Mouse (Mus musculus): ENCODE results near the gene Yif1a. TPM values are rescaled to one million over a fixed set of nuclear protein-coding genes. Genes with fewer than 3 reads are reported as not detected.

Gene Yif1a
- total RNA-seq, 1 experiment: 84.4 TPM

DNA sequence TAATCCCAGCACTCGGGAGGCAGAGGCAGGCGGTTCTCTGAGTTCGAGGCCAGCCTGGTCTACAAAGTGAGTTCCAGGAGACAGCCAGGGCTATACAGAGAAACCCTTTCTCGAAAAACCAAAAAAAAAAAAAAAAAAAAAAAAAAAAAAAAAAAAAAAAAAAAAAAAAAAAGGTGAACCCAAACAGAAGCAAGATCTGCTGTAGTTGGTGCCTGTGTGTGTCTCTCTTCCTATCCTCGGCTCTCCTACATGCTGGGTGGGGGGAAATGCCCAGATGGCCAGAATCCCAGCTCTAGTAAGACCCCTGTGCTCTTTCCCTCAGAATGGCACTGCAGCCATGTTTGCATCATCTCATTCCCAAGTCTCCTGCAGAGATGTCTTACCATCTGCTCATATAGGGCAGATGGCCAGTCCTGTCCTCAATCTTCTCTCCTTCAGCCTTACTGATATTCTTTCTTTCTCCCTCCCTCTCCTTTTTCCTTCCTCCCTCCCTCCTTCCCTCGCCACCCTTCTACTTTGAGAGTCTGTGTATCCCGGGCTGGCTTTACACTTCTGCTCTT lies 35.8 kb downstream of the Yif1a start:
- TF ChIP-seq ZNF384 (IDR thresholded peaks at IDR 0.05; ENCODE audit: low read depth, low read length) (peak; percentile 89), ZC3H11A (IDR thresholded peaks at IDR 0.05; ENCODE audit: borderline replicate concordance, low read depth, low read length) (no peak)
- H3K27ac ChIP-seq (ENCODE audit: insufficient read depth, low read depth, low read length, poor library complexity, severe bottlenecking): no peak overlapping the region
- H3K9me3 ChIP-seq (ENCODE audit: control insufficient read depth, insufficient read depth, low read depth, low read length): no peaks in the 10 kb centered on the region
- no peak for DNase-seq (ENCODE audit: low read depth, low spot score)
- H3K4me1 ChIP-seq (ENCODE audit: control insufficient read depth in 2 of 2, insufficient read depth in 2 of 2, low read length in 2 of 2, poor library complexity in 1 of 2): no peaks in the 10 kb centered on the region
- no peaks in the 10 kb centered on the region for H3K36me3 ChIP-seq (ENCODE audit: control insufficient read depth, insufficient read depth, low read length, poor library complexity, severe bottlenecking)
- H3K4me3 ChIP-seq (ENCODE audit: insufficient read depth in 1 of 2, low read depth in 1 of 2, low read length in 2 of 2, poor library complexity in 1 of 2, severe bottlenecking in 1 of 2): no peak overlapping the region
- no peak overlapping the region for H3K9ac ChIP-seq (ENCODE audit: insufficient read depth, low read depth, low read length, poor library complexity, severe bottlenecking)
- in situ Hi-C loops (cut with MboI; ENCODE audit: low sequenced_read_pairs in 2 of 2, unreplicated experiment in 2 of 2): no loop called here

DNA sequence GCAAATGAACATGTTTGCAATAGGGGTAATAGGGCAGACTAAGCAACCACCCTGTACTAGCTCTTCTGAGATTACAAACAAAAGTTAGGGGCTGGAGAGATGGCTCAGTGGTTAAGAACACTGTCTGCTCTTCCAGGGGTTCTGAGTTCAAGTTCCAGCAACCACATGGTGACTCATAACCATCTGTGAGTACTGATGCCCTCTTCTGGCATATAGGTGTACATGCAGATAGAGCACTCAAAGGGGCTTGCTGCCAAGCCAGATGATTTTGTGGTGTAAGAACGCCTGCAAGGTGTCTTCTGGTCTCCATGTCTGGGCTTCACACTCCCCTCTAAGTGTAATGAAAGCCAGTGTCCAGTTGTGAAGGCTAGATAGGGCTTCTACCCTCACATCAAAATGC lies 41.4 kb downstream of the Yif1a start:
- no peak for DNase-seq (ENCODE audit: low read depth, low spot score)
- H3K36me3 ChIP-seq (ENCODE audit: control insufficient read depth, insufficient read depth, low read length, poor library complexity, severe bottlenecking): no peaks in the 10 kb centered on the region; the same call in 1 of the 2 replicates
- H3K9ac ChIP-seq (ENCODE audit: insufficient read depth, low read depth, low read length, poor library complexity, severe bottlenecking): no peak overlapping the region
- H3K27ac ChIP-seq (ENCODE audit: insufficient read depth, low read depth, low read length, poor library complexity, severe bottlenecking): no peak overlapping the region
- no peak overlapping the region for H3K4me3 ChIP-seq (ENCODE audit: insufficient read depth in 1 of 2, low read depth in 1 of 2, low read length in 2 of 2, poor library complexity in 1 of 2, severe bottlenecking in 1 of 2)
- H3K9me3 ChIP-seq (ENCODE audit: control insufficient read depth, insufficient read depth, low read depth, low read length): no peaks in the 10 kb centered on the region
- H3K4me1 ChIP-seq (ENCODE audit: control insufficient read depth in 2 of 2, insufficient read depth in 2 of 2, low read length in 2 of 2, poor library complexity in 1 of 2): no peaks in the 10 kb centered on the region
- no peak for TF ChIP-seq ZNF384 (IDR thresholded peaks at IDR 0.05; ENCODE audit: low read depth, low read length)
- no peak for TF ChIP-seq MAFK (IDR thresholded peaks at IDR 0.05; ENCODE audit: insufficient read depth, low read depth, low read length)
- TF ChIP-seq ZC3H11A (IDR thresholded peaks at IDR 0.05; ENCODE audit: borderline replicate concordance, low read depth, low read length): no peak
- no peak for TF ChIP-seq HCFC1 (IDR thresholded peaks at IDR 0.05; ENCODE audit: borderline replicate concordance, insufficient read depth, low read length)
- TF ChIP-seq CHD2 (IDR thresholded peaks at IDR 0.05; ENCODE audit: low read depth, low read length): no peak
- in situ Hi-C loops (cut with MboI; ENCODE audit: low sequenced_read_pairs in 2 of 2, unreplicated experiment in 2 of 2): no loop called here

DNA sequence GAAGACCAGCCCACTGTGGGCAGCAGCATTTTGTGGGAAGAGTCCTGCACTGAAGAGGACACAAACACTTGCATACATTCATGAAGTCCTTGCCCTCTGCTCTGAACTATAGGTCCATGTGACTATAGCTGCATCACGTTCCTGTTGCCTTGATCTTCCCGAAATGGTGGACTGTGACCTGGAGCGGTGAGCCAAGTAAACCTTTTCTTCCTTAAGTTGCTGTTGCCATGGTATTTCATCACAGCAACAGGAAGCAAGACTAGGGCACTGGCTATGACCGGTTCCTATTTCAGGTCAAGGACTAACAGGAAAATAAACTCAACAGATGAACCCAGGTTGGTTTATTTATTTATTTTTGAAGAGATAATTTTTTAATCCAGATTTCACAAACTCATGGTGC lies 42.9 kb downstream of the Yif1a start:
- DNase-seq (ENCODE audit: low read depth, low spot score): no peak
- no peaks in the 10 kb centered on the region for H3K4me1 ChIP-seq (ENCODE audit: control insufficient read depth in 2 of 2, insufficient read depth in 2 of 2, low read length in 2 of 2, poor library complexity in 1 of 2)
- H3K4me3 ChIP-seq (ENCODE audit: insufficient read depth in 1 of 2, low read depth in 1 of 2, low read length in 2 of 2, poor library complexity in 1 of 2, severe bottlenecking in 1 of 2): no peak overlapping the region
- H3K36me3 ChIP-seq (ENCODE audit: control insufficient read depth, insufficient read depth, low read length, poor library complexity, severe bottlenecking): no peaks in the 10 kb centered on the region; the same call in 1 of the 2 replicates
- no peak for TF ChIP-seq CHD2 (IDR thresholded peaks at IDR 0.05; ENCODE audit: low read depth, low read length)
- no peak for TF ChIP-seq ZNF384 (IDR thresholded peaks at IDR 0.05; ENCODE audit: low read depth, low read length)
- no peak for TF ChIP-seq ZC3H11A (IDR thresholded peaks at IDR 0.05; ENCODE audit: borderline replicate concordance, low read depth, low read length)
- no peaks in the 10 kb centered on the region for H3K9me3 ChIP-seq (ENCODE audit: control insufficient read depth, insufficient read depth, low read depth, low read length)
- H3K9ac ChIP-seq (ENCODE audit: insufficient read depth, low read depth, low read length, poor library complexity, severe bottlenecking): no peak overlapping the region
- no peak overlapping the region for H3K27ac ChIP-seq (ENCODE audit: insufficient read depth, low read depth, low read length, poor library complexity, severe bottlenecking)
- in situ Hi-C loops (cut with MboI; ENCODE audit: low sequenced_read_pairs in 2 of 2, unreplicated experiment in 2 of 2): no loop called here

DNA sequence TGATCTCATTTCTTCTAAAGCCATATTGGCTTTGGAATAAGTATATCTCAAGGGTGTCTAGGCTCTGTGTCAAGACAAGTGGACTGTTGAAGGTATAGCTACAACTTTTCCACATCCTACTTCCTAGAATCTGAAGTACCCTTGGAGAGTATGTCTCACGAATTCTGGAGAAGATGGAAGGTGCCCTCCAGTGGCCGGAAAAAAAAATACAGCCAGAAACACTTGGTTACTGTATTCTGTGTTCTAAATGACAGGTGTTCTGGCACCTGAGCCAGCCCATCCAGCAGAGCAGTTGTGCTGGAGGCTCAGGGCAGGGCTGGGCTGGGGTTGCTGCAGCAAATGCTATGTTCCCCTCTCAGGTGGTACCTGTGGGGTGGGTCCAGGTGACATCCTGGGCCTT lies 51.3 kb downstream of the Yif1a start:
- H3K27ac ChIP-seq (ENCODE audit: insufficient read depth, low read depth, low read length, poor library complexity, severe bottlenecking): no peak overlapping the region
- H3K9me3 ChIP-seq (ENCODE audit: control insufficient read depth, insufficient read depth, low read depth, low read length): no peaks in the 10 kb centered on the region
- H3K36me3 ChIP-seq (ENCODE audit: control insufficient read depth, insufficient read depth, low read length, poor library complexity, severe bottlenecking): no peaks in the 10 kb centered on the region; the same call in 1 of the 2 replicates
- no peaks in the 10 kb centered on the region for H3K4me1 ChIP-seq (ENCODE audit: control insufficient read depth in 2 of 2, insufficient read depth in 2 of 2, low read length in 2 of 2, poor library complexity in 1 of 2)
- peak; percentile 54 for DNase-seq (ENCODE audit: low read depth, low spot score)
- H3K4me3 ChIP-seq (ENCODE audit: insufficient read depth in 1 of 2, low read depth in 1 of 2, low read length in 2 of 2, poor library complexity in 1 of 2, severe bottlenecking in 1 of 2): no peak overlapping the region
- H3K9ac ChIP-seq (ENCODE audit: insufficient read depth, low read depth, low read length, poor library complexity, severe bottlenecking): no peak overlapping the region
- in situ Hi-C loops (cut with MboI; ENCODE audit: low sequenced_read_pairs in 2 of 2, unreplicated experiment in 2 of 2): no loop called here
- no peak for TF ChIP-seq MAFK (IDR thresholded peaks at IDR 0.05; ENCODE audit: insufficient read depth, low read depth, low read length)
- no peak for TF ChIP-seq ZNF384 (IDR thresholded peaks at IDR 0.05; ENCODE audit: low read depth, low read length)
- no peak for TF ChIP-seq ZC3H11A (IDR thresholded peaks at IDR 0.05; ENCODE audit: borderline replicate concordance, low read depth, low read length)
- no peak for TF ChIP-seq CHD2 (IDR thresholded peaks at IDR 0.05; ENCODE audit: low read depth, low read length)
- TF ChIP-seq HCFC1 (IDR thresholded peaks at IDR 0.05; ENCODE audit: borderline replicate concordance, insufficient read depth, low read length): no peak

Other genes with a start within 250 kb of the Yif1a start
- gene Ccs, start 249.2 kb upstream of the Yif1a start, total RNA-seq (2012; rRNA removed): 49.9 and 53.0 TPM in 2 replicates
- gene Ccdc87, start 249.2 kb upstream of the Yif1a start, total RNA-seq (2012; rRNA removed): 0.13 and 0.16 TPM in 2 replicates
- gene Ctsf, start 233.4 kb upstream of the Yif1a start, total RNA-seq (2012; rRNA removed): 59.2 and 98.6 TPM in 2 replicates
- gene Actn3, start 210.6 kb upstream of the Yif1a start, total RNA-seq (2012; rRNA removed): 48.4 and 91.8 TPM in 2 replicates
- gene Zdhhc24, start 209.9 kb upstream of the Yif1a start, total RNA-seq (2012; rRNA removed): 12.4 and 15.7 TPM in 2 replicates
- gene Bbs1, start 181.9 kb upstream of the Yif1a start, total RNA-seq (2012; rRNA removed): 5.4 and 6.8 TPM in 2 replicates
- 126 and 143 TPM in 2 replicates for gene Dpp3, start 160.3 kb upstream of the Yif1a start, total RNA-seq (2012; rRNA removed)
- 0.76 and 2.1 TPM in 2 replicates for gene Peli3, start 145.4 kb upstream of the Yif1a start, total RNA-seq (2012; rRNA removed)
- gene Mrpl11, start 126.4 kb upstream of the Yif1a start, total RNA-seq (2012; rRNA removed): 79.8 and 102 TPM in 2 replicates
- 0.05 and 0.09 TPM in 2 replicates for gene Npas4, start 98.2 kb upstream of the Yif1a start, total RNA-seq (2012; rRNA removed)
- gene Slc29a2, start 64.7 kb upstream of the Yif1a start, total RNA-seq (2012; rRNA removed): 21.0 and 33.4 TPM in 2 replicates
- 14.1 and 27.2 TPM in 2 replicates for gene B4gat1, start 49.7 kb upstream of the Yif1a start, total RNA-seq (2012; rRNA removed)
- 3.2 and 4.3 TPM in 2 replicates for gene AC124502.3, start 49.6 kb upstream of the Yif1a start, total RNA-seq (2012; rRNA removed)
- gene Brms1, start 47.2 kb upstream of the Yif1a start, total RNA-seq (2012; rRNA removed): 18.6 and 24.1 TPM in 2 replicates
- 9.0 and 16.5 TPM in 2 replicates for gene Rin1, start 38.1 kb upstream of the Yif1a start, total RNA-seq (2012; rRNA removed)
- gene Cd248, start 20.5 kb upstream of the Yif1a start, total RNA-seq (2012; rRNA removed): 4.5 and 9.0 TPM in 2 replicates
- 0.89 and 2.3 TPM in 2 replicates for gene Tmem151a, start 3.0 kb upstream of the Yif1a start, total RNA-seq (2012; rRNA removed)
- gene Cnih2, start 10.0 kb downstream of the Yif1a start, total RNA-seq (2012; rRNA removed): 2.5 and 3.7 TPM in 2 replicates
- 78.5 and 96.9 TPM in 2 replicates for gene Rab1b, start 18.5 kb downstream of the Yif1a start, total RNA-seq (2012; rRNA removed)
- 14.7 and 22.9 TPM in 2 replicates for gene Klc2, start 30.0 kb downstream of the Yif1a start, total RNA-seq (2012; rRNA removed)
- gene Pacs1, start 184.6 kb downstream of the Yif1a start, total RNA-seq (2012; rRNA removed): 5.4 and 7.2 TPM in 2 replicates
- 165 and 175 TPM in 2 replicates for gene Sf3b2, start 206.9 kb downstream of the Yif1a start, total RNA-seq (2012; rRNA removed)
- gene Gal3st3, start 209.8 kb downstream of the Yif1a start, total RNA-seq (2012; rRNA removed): 2.1 and 3.2 TPM in 2 replicates
- not detected in 2 replicates for gene Catsper1, start 247.2 kb downstream of the Yif1a start, total RNA-seq (2012; rRNA removed)

Data from ES-E14 (cell line).